Mouse (Mus musculus): ENCODE data around the gene Scube1.

Gene Scube1

DNA sequence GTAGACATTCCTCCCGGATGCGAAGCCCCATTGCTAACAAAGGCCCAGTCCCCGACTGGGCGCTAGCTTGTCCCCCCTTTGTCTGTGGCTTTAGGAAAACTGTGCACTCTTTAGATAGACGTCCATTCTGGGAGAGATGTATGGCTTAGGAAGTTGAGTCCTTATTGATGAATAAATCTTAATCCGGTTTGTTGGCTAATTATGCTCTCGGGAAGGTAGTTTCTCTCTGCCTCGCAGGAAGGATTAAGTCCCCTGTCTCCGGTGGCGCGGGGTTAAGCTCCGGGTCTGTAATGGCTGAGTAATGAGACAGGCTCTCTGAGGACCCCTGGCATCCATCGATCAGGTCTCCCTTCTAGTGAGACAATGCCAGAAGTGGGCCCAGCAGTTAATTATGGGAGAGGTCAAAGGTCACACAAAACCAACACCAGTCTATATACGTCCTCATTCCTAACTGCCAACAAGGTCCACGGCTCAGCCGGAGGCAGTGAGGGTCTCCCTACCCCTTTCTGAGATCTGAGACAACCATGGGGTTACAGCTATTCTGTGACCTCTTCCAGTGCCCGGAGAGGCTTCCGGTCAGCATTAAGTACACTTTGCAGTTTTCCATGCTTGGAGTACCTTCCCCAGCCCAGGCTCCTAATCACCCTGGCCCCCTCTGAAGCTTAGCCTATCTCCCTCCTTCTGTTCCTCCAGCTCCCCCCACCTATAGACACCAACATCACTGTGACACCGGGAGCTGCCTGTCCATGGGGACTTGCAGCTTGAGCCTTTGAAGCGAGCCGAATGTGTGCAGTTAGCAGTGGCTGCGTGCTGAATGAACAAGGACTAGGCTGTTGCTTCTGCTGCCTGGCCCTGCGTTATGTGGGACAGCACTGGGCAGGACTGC, 14.7 kb downstream of the Scube1 start:
- DNase-seq: no peak

- DNase-seq: no peak
Measured at GRCm38 (mm10) chr15:83706528-83707199, 18.2 kb downstream of the Scube1 start.

GRCm38 (mm10) chr15:83700593-83700923, 24.3 kb downstream of the Scube1 start:
- no peak for DNase-seq

GRCm38 (mm10) chr15:83699834-83700592, 24.8 kb downstream of the Scube1 start:
- no peak for DNase-seq

GRCm38 (mm10) chr15:83699132-83699833, 25.5 kb downstream of the Scube1 start:
- DNase-seq: no peak

DNA sequence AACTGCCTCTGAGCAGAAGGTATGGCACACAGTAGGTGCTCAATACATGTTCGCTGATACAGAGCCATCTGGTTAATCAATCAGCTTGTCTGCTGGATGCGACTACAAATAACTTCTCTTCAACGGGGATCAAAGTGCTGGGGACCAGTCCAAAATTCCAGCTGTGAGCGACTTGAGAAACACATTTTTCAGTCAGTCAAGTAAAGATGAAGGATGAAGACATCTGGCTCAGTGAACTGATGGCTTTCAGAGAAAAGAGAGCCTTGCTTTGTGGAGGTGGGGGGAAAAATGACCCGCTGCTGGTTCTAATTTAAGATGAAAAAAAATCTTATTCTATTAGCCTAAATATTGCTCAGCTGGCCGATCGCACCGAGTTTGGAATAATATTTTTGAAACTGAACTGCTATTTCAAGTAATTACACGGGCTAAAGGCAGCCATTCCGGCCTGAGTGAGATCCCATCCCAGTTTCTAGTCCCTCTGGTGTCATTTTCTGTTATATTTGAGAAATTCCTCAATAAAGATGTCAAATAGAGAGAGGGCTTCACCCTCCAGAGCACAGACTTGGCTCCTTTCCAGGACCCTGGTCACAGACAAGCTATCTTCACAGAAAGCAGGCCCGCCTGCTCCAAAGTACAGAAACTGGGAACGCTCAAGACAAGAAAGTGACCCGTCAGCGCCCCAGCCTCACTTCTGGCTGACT, 28.0 kb downstream of the Scube1 start:
- DNase-seq: no peak

DNA sequence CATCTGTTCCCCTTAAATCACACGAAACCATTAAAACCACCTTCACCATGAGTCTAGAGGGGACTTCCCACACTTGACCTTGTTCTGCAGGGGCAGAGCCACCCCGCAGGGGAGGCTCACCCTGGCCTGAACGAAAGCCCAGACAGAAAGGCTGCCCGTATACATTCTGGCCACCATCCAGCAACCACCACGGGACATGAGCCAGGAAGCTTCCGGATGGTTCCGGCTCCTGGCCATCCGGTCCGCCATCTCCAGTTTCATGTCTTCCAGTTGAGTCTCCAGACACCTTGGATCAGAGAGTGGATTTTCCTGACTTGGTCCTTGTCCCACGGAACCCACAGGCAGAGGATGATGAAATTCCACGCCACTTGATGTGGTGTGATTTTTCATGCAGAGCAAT, 29.7 kb downstream of the Scube1 start:
- no peak for DNase-seq

DNA sequence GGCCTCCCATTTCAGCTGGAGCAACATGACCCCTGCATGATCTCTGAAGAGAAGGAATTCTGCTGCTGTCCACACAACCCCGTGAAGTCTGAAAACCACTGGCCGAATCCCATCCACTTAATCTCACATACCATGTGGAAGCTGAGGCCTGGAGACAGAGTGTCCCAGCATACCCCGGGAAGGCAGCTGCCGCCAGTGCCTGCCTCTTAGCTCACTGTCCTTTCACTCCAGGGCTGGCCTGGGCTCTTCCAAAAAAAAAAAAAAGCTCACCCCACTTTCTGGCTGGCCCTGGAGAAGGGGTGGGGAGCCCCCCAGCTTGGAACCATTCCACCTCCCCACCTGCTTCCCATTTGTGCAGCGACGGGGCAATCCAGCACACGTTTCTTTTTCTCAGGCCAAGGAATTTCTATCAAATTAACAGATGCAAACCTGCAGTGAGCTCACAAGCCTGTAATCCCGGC, 32.9 kb downstream of the Scube1 start:
- DNase-seq: no peak

GRCm38 (mm10) chr15:83689946-83690345, 34.9 kb downstream of the Scube1 start:
- DNase-seq: no peak

- no peak for DNase-seq
Measured at GRCm38 (mm10) chr15:83686601-83687000, 38.2 kb downstream of the Scube1 start.

DNA sequence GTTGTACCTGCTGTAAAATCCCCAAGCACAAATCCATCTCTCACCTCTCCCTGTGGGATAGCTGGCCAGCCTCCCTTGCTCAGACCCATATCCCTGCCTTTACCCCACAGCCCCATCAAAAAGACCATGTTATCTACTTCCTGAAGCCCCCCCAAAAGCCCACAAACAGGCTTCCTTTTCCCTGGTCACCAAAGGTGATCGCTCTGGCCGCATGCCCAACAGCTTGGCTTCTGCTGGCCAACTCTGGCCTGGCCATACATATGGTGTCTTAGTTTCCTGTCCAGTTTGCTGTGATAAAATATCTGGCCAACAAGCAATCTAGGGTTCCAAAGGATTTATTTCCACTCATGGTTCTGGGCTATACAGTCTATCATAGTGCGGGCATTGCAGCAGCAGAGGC, 38.9 kb downstream of the Scube1 start:
- DNase-seq: no peak

DNA sequence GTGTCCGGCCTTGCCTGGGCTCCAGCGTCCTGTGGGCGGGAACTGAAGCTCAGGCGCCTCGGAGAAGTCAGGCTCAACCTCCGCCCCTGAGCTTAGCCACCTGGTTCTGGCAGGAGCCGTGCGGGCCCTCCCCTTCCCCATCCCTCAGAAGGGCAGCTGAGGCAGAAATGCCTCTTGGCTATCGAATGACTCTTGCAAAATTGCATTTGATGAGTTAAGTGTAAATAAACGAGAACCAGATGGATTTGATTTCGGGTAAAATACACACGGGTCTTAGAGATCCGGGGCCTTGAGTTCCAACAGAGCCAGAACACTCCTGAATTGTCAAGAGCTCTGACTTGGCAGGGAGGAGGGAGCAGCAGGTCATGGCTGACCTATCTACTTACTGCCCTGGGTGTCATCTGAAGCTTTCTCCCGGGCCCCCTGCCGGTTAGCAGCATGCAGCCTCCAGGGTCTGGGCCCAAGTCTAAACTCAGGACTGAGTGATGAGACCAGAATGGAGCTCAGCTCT, 41.7 kb downstream of the Scube1 start:
- no peak for DNase-seq

DNA sequence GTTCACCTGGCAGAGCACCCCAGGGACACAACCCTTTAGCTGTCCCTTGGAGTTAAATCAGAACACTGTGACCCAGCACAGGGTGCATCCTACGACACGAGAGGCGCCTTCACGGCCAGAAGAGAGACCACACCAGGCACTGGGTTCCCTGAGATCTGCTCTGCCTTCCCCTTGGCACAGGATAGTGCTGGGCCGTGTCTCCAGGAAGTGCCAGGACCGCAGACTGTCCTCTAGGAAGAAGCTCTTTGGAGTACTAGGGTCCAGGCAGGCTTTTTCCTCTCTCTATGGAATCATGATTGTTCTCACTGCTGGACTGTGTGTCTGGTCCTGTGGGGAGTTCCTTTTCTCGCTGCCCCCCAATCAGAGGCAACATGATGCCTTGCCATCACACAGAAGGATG, 44.5 kb downstream of the Scube1 start:
- no peak for DNase-seq

- no peak for DNase-seq
Measured at GRCm38 (mm10) chr15:83679729-83680128, 45.1 kb downstream of the Scube1 start.

DNA sequence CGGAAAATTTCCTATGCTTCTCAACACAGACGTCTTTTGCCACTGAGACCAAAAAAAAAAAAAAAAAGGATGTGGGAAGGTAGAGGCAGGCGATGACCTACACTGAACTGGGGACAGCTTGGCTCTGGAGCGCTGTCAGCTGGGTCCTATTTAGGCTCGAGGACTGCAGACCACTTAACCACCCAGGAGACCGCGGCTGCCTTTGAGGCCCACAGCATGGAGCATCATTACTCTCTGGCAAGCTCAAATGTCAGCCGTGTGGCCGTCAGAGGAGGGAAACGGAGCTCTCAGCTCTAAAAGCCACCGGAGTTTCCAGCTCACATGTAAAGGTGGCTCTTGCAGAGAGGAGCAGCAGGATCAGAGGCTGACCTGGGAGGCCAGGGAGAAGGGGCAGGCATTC, 46.2 kb downstream of the Scube1 start:
- no peak for DNase-seq

DNA sequence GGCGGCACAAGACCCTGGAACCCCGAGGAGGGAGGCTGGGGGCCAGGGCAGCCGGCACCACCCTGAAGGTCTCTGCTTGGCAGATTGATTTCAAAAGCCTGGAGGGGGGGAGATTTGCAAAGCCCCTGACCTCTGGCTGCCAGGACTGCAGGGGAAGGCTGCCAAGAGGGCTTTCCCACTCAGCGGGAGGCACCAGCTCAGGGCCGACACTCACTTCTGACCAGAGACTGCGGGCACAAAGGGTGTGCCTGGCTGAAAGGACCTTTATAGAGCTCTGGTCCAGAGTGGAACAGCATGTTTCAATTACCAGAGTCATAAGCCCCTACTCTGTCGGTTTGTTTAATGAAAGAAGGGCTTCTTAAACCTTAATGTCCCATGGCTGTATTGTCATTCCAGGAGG, 46.7 kb downstream of the Scube1 start:
- no peak for DNase-seq

GRCm38 (mm10) chr15:83677098-83677497, 47.7 kb downstream of the Scube1 start:
- DNase-seq: no peak

- no peak for DNase-seq
Measured at GRCm38 (mm10) chr15:83676286-83676685, 48.5 kb downstream of the Scube1 start.

DNA sequence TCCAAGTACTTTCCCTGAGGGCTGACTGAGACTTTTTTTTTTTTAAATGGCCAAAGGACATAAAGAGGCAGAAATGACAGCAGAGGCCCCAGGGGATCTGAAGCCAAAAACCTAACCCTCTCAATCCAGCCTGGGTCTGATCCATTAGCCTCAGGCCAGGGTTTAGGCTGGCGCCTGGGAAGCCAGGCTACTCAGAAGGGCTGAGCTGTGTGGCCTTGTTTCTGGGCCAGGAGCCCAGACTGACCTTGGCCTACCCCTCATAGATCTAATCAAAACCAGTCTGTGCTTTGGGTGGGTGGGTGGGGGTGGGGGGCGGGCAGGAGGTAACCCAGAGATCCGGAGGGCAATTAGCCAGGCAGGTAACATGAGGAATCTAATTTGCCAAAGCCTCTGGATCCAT, 51.2 kb downstream of the Scube1 start:
- no peak for DNase-seq

DNA sequence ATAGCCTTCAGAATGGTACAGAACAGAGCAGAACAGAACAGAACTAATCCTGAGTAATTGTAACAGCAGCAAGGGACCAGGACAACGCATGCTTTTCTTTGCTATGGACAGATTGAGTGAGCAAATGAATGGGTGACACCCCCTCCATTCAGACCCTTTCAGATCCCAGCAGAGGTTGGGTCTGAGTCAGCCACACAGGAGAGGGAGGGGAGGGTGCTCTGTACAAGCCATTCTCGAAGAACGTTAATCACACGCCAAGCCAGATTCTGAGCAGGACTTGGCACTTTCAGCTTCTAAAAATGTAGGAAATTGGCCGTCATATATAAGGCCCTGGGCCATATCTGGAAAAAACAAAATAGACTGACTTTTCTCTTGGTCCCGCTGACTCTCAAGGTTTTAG, 57.3 kb downstream of the Scube1 start:
- DNase-seq: no peak

GRCm38 (mm10) chr15:83666418-83666817, 58.4 kb downstream of the Scube1 start:
- DNase-seq: no peak

DNA sequence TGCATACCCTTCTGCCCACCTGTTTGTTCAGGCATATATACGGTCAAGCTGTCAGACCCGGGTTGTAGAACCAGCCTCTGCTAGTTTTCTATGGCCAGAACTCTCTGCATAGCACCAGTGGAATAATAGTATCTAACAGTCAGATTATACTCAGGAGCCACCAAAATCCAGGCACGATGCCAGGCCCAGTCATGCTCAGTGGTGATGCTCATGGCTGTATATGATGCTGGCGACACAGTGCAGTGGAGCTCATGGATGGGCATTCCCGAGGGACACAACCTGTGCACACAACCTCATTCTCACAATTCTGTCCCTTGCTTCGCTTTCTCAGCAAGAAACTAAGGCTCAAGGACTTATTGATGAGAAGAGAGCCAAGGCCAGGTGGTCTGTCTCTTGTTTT, 58.8 kb downstream of the Scube1 start:
- DNase-seq: no peak
